Mouse (Mus musculus) small intestine, adult 2 months (tissue): ENCODE data around the gene Gm26657.

Source experiments
- CTCF ChIP-seq: fragments of 200-500 bp; IDR thresholded peaks from 2 replicates; pipeline ENCODE4 v1.5.1; 2012; ENCODE audit warnings: low read depth, mild to moderate bottlenecking, control low read depth, inconsistent platforms, low read length, moderate library complexity, mixed read lengths; ENCODE audit not compliant: insufficient replicate concordance, insufficient read length; ENCODE audit errors: extremely low read depth
- POLR2A ChIP-seq: fragments of 200-500 bp; IDR thresholded peaks from 2 replicates; pipeline ENCODE4 v1.6.1; 2012; ENCODE audit warnings: low read depth, mild to moderate bottlenecking, control low read depth, inconsistent platforms, low read length, moderate library complexity

- TF ChIP-seq POLR2A (no peak), CTCF (no peak)
These were observed 43.5 kb upstream of the Gm26657 start for GRCm38 (mm10) chr4:56696401-56696800.
